Mouse (Mus musculus): ENCODE measurements at regions not wholly inside any gene's neighbourhood (a gene's known extent, or its start where the extent isn't known, plus 50 kb on each side); places are given as distances from the start of the nearest gene placed in this dataset.
A peak's percentile ranks its signal among the peaks of the same experiment; 100 is the strongest.

DNA sequence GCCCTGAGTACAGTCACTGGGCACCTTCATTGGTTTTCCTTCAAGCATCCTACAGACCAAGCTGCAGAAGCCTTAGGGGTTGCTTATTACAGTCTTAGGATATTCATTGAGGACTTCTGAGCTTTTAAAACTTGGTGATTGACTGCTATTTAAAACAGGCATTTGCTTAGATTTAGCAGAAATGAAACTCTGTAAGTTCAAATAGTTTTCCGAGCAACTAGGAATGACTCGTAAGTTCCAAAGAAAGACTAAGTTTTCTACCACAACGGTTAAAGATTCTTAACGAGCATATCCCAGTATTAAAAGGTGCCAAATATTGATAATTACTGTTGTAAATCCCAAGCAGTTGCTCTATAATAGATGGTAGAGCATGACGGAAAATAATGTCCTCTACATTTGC is 71.3 kb upstream of the Ankrd50 start:
- Histone ChIP-seq H3K4me1 (replicated peaks; ENCODE audit: control insufficient read depth, insufficient read depth, low read length) (peaks cover 3% of the 10 kb centered on the region; the same call in 1 of the 2 replicates), H3K4me3 (replicated peaks; ENCODE audit: low read length) (no peak overlapping the region), H3K36me3 (ENCODE audit: control insufficient read depth, insufficient read depth) (no peaks in the 10 kb centered on the region), H3K9me3 (ENCODE audit: control insufficient read depth, low read length) (no peaks in the 10 kb centered on the region), H3K27me3 (replicated peaks; ENCODE audit: control insufficient read depth, insufficient read depth, low read length) (no peaks in the 10 kb centered on the region), H3K9ac (replicated peaks; ENCODE audit: low read depth, low read length) (no peak overlapping the region), H3K27ac (ENCODE audit: low read length) (no peak overlapping the region), H3K4me2 (ENCODE audit: low read length) (no peak overlapping the region)
- 59% methylated on average over 5 of the region's 5 CpGs for WGBS
- no peak for ATAC-seq

DNA sequence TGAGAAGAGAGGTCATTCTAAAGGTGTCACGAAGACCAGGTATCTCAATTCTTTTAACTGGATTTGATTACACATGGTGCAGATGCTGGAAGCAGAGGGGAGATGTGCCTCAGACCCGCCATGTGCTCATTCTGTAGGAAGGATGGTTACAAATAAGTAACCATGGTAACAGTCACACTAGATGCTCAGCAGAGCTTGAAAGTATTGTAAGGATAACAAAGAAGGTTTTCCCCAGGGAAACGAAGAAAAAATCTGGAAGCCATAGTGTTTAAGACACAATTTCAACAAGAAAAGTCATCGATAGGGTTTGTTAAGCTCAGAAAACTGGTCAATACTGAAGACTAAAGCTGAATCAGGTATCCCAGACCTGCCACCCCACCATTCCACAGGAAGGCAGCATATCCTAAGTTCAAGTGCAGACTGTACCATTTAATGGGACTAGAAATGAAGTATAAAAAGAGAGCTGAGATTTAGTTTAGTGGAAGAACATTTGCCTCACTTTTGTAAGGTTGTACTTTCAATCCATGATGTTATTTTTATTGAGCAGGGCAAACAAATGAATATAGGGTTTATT is 68.9 kb upstream of the Ankrd50 start:
- H3K27ac ChIP-seq (ENCODE audit: low read length) = no peak overlapping the region

DNA sequence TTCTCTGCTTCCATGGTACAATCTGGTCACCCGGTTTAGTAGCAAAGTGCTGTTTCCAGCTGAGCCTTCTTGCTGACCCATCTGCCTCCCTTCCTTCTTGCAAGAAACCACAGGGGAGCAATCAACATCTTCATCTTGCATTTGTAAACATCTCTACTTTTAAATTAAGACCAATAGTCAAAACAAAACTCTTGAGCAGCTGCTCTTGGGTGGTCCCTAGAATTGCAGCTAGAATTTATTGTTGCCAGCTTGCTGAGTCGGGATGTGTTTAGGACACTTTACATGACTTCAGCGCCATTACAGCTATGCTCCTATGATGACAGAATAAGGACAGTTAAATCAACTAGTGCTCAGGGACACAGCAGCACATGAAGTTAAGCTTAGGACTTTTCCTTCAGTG is 62.4 kb upstream of the Ankrd50 start:
- no peak overlapping the region for H3K27ac ChIP-seq (ENCODE audit: low read length)
- H3K4me1 ChIP-seq (replicated peaks; ENCODE audit: control insufficient read depth, insufficient read depth, low read length) = no peaks in the 10 kb centered on the region
- no peaks in the 10 kb centered on the region for H3K27me3 ChIP-seq (replicated peaks; ENCODE audit: control insufficient read depth, insufficient read depth, low read length)
- whole genome bisulfite sequencing = 85% methylated on average over 3 of the region's 3 CpGs
- no peak overlapping the region for H3K4me3 ChIP-seq (replicated peaks; ENCODE audit: low read length)
- no peaks in the 10 kb centered on the region for H3K9me3 ChIP-seq (ENCODE audit: control insufficient read depth, low read length)
- ATAC-seq = no peak
- no peak overlapping the region for H3K9ac ChIP-seq (replicated peaks; ENCODE audit: low read depth, low read length)
- no peaks in the 10 kb centered on the region for H3K36me3 ChIP-seq (ENCODE audit: control insufficient read depth, insufficient read depth)
- no peak overlapping the region for H3K4me2 ChIP-seq (ENCODE audit: low read length)

More for the DNA sequence above, 68.9 kb upstream of the Ankrd50 start:
- peak; percentile 73; the same call in 1 of the 2 replicates for ATAC-seq
- no peaks in the 10 kb centered on the region for H3K9me3 ChIP-seq (ENCODE audit: control insufficient read depth, low read length)
- 15% methylated on average over 4 of the region's 4 CpGs for WGBS
- no peaks in the 10 kb centered on the region for H3K36me3 ChIP-seq (ENCODE audit: control insufficient read depth, insufficient read depth)
- H3K4me2 ChIP-seq (ENCODE audit: low read length) = no peak overlapping the region
- no peaks in the 10 kb centered on the region for H3K27me3 ChIP-seq (replicated peaks; ENCODE audit: control insufficient read depth, insufficient read depth, low read length)
- no peak overlapping the region for H3K9ac ChIP-seq (replicated peaks; ENCODE audit: low read depth, low read length)
- peaks cover 3% of the 10 kb centered on the region; the same call in 1 of the 2 replicates for H3K4me1 ChIP-seq (replicated peaks; ENCODE audit: control insufficient read depth, insufficient read depth, low read length)
- H3K4me3 ChIP-seq (replicated peaks; ENCODE audit: low read length) = no peak overlapping the region

DNA sequence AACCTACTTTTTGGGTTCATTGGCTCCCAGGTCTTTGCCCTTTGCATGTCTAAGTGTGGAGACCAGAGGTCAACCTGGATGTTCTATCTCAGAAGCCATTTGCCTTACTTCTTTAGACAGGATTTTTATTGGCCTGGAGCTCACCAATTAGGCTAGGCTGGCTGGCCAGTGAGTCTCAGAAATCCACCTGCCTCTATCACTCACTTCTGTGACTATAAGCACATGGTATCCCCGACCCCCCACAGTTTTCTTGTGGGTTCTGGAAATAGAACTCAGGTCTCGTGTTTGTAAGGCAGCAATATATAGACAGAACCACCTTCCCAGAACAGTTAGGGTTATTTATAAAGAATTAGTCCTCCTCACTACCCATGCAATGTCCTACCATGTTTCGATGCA is 60.9 kb upstream of the Ankrd50 start:
- 88% methylated on average over 3 of the region's 3 CpGs for WGBS

DNA sequence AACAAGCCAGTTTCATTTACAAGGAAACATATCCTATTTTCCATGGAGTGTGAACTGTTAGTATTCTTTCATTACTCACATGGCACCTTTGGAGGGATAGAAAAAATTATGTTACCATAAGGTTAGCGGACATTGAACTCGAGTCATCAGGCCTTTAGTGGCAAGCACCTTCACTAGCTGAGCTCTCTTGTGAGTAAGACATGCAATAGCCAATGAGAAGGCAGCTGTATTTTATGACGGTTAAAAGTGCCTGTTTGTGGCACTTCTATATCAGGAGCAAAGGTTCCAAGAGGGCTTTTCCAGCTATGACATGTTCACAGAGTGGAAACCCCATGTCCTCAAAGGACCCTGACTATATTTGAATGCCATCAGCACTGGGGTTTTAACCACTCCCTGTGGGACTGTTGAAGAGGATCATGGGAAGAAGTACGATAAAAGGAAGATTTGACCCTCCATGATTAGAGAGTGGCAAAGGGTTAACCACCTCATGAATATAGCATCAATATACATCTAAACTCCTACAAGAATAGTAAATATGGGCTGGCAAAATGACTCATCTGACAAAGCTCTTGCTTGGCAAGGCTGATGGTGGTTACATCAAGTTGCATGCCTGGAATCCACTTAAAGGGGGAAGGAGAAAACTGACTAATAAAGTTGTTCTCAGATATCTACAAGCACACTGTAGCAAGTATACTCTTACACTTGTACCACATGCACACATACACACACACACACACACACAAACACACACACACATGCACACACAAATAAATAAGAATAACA is 60.3 kb upstream of the Ankrd50 start:
- Histone ChIP-seq H3K27me3 (replicated peaks; ENCODE audit: control insufficient read depth, insufficient read depth, low read length) (no peaks in the 10 kb centered on the region), H3K9me3 (ENCODE audit: control insufficient read depth, low read length) (no peaks in the 10 kb centered on the region), H3K36me3 (ENCODE audit: control insufficient read depth, insufficient read depth) (no peaks in the 10 kb centered on the region), H3K9ac (replicated peaks; ENCODE audit: low read depth, low read length) (no peak overlapping the region), H3K4me2 (ENCODE audit: low read length) (no peak overlapping the region), H3K27ac (ENCODE audit: low read length) (no peak overlapping the region), H3K4me1 (replicated peaks; ENCODE audit: control insufficient read depth, insufficient read depth, low read length) (no peaks in the 10 kb centered on the region), H3K4me3 (replicated peaks; ENCODE audit: low read length) (no peak overlapping the region)
- ATAC-seq = no peak
- 89% methylated on average over 4 of the region's 4 CpGs for WGBS

More for the DNA sequence above, 60.9 kb upstream of the Ankrd50 start:
- Histone ChIP-seq H3K4me1 (replicated peaks; ENCODE audit: control insufficient read depth, insufficient read depth, low read length) (no peaks in the 10 kb centered on the region), H3K4me2 (ENCODE audit: low read length) (no peak overlapping the region), H3K9ac (replicated peaks; ENCODE audit: low read depth, low read length) (no peak overlapping the region), H3K36me3 (ENCODE audit: control insufficient read depth, insufficient read depth) (no peaks in the 10 kb centered on the region), H3K27me3 (replicated peaks; ENCODE audit: control insufficient read depth, insufficient read depth, low read length) (no peaks in the 10 kb centered on the region), H3K4me3 (replicated peaks; ENCODE audit: low read length) (no peak overlapping the region), H3K27ac (ENCODE audit: low read length) (no peak overlapping the region), H3K9me3 (ENCODE audit: control insufficient read depth, low read length) (no peaks in the 10 kb centered on the region)
- ATAC-seq = no peak

DNA sequence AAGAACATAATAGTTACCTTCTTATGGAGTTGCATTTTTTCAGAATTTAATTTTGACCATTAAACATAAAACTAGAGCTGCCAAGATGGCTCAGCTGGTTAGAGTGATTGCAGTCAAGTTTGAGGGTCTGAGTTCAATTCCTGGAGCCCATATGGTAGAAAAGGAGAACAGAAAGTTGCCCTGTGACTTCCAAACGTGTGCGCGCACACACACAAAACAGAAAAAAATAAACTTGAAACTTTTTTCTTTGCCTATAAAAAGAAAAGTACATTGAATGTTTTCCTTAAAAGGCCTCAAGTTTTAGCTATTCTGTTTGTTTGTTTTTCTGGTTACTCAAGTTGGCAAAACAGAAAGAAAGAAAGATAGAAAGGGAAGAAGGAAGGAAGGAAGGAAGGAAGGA is 59.2 kb upstream of the Ankrd50 start:
- WGBS = 92% methylated on average over 3 of the region's 3 CpGs
- no peaks in the 10 kb centered on the region for H3K27me3 ChIP-seq (replicated peaks; ENCODE audit: control insufficient read depth, insufficient read depth, low read length)
- no peak overlapping the region for H3K4me3 ChIP-seq (replicated peaks; ENCODE audit: low read length)
- no peaks in the 10 kb centered on the region for H3K4me1 ChIP-seq (replicated peaks; ENCODE audit: control insufficient read depth, insufficient read depth, low read length)
- ATAC-seq = no peak
- no peak overlapping the region for H3K4me2 ChIP-seq (ENCODE audit: low read length)
- H3K27ac ChIP-seq (ENCODE audit: low read length) = no peak overlapping the region
- H3K9me3 ChIP-seq (ENCODE audit: control insufficient read depth, low read length) = no peaks in the 10 kb centered on the region
- H3K9ac ChIP-seq (replicated peaks; ENCODE audit: low read depth, low read length) = no peak overlapping the region
- no peaks in the 10 kb centered on the region for H3K36me3 ChIP-seq (ENCODE audit: control insufficient read depth, insufficient read depth)

DNA sequence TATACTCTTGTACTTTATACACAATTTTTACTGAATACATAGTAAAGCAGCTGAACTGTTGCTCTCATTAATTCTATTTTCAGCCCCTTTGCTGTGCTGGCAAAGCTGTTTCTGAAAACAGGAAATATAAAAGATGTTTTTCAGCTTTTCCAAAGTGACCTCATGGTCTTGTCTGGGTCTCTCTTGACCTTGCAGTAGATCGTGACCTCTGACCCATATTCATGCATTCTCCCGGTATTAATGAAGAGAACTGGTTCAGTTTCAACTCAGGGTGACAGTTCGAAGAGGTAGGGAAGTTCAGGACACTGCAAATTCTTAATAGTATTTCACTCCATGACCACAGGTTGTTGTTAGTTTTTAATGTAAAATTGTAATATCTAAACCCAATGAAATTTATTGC is 56.7 kb upstream of the Ankrd50 start:
- Histone ChIP-seq H3K9ac (replicated peaks; ENCODE audit: low read depth, low read length) (no peak overlapping the region), H3K36me3 (ENCODE audit: control insufficient read depth, insufficient read depth) (no peaks in the 10 kb centered on the region), H3K9me3 (ENCODE audit: control insufficient read depth, low read length) (no peaks in the 10 kb centered on the region), H3K4me1 (replicated peaks; ENCODE audit: control insufficient read depth, insufficient read depth, low read length) (no peaks in the 10 kb centered on the region), H3K27me3 (replicated peaks; ENCODE audit: control insufficient read depth, insufficient read depth, low read length) (no peaks in the 10 kb centered on the region), H3K4me2 (ENCODE audit: low read length) (no peak overlapping the region), H3K27ac (ENCODE audit: low read length) (no peak overlapping the region), H3K4me3 (replicated peaks; ENCODE audit: low read length) (no peak overlapping the region)
- 82% methylated on average over 3 of the region's 3 CpGs for WGBS
- ATAC-seq = no peak

DNA sequence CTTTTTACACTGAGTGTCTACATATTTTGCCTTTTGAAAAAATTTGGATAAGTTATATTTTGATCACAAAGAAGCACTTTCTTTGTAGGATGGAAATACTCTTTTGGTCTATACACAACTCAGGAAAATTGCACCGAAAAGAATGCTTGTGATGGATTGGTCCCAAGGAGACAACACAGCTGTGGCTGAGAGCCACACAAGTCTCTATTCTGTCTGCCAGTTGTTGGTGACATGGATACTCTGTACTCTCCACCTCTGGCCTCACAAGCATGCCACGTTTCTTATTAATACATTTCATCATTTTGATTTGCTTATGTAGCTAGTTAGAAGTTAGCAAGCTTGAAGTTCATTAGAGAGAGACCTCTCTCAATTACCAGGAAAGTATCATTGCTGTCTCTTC is 53.7 kb upstream of the Ankrd50 start:
- Histone ChIP-seq H3K9ac (replicated peaks; ENCODE audit: low read depth, low read length) (no peak overlapping the region), H3K36me3 (ENCODE audit: control insufficient read depth, insufficient read depth) (no peaks in the 10 kb centered on the region), H3K27ac (ENCODE audit: low read length) (no peak overlapping the region), H3K9me3 (ENCODE audit: control insufficient read depth, low read length) (no peaks in the 10 kb centered on the region), H3K4me1 (replicated peaks; ENCODE audit: control insufficient read depth, insufficient read depth, low read length) (no peaks in the 10 kb centered on the region), H3K27me3 (replicated peaks; ENCODE audit: control insufficient read depth, insufficient read depth, low read length) (no peaks in the 10 kb centered on the region), H3K4me3 (replicated peaks; ENCODE audit: low read length) (no peak overlapping the region), H3K4me2 (ENCODE audit: low read length) (no peak overlapping the region)
- 84% methylated on average over 2 of the region's 2 CpGs for WGBS
- ATAC-seq = no peak

DNA sequence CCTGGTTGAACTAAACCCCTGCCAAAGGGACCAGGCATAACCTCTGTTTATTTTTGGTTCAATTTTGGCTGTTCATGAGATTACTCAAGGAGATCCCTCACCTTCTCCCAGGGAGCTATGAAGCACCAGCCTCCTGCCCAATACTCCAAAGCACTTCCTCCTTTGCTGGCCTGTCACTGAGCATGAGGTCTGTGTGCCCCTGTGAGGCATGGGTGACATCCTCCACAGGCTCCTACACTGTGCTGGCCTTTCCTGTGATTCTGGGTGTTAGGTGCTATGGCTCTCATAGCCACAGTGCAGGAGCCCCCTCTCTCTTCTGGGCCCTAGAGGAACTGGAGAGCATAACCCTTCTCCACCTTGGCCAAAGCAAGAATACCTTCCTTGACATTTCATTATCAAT is 53.1 kb upstream of the Ankrd50 start:
- Histone ChIP-seq H3K4me3 (replicated peaks; ENCODE audit: low read length) (no peak overlapping the region), H3K27ac (ENCODE audit: low read length) (no peak overlapping the region), H3K4me1 (replicated peaks; ENCODE audit: control insufficient read depth, insufficient read depth, low read length) (no peaks in the 10 kb centered on the region), H3K36me3 (ENCODE audit: control insufficient read depth, insufficient read depth) (no peaks in the 10 kb centered on the region), H3K9ac (replicated peaks; ENCODE audit: low read depth, low read length) (no peak overlapping the region), H3K4me2 (ENCODE audit: low read length) (no peak overlapping the region), H3K27me3 (replicated peaks; ENCODE audit: control insufficient read depth, insufficient read depth, low read length) (no peaks in the 10 kb centered on the region), H3K9me3 (ENCODE audit: control insufficient read depth, low read length) (no peaks in the 10 kb centered on the region)
- no peak for ATAC-seq

Data from forebrain, embryonic 16.5 days (tissue).